Mouse (Mus musculus) CH12F3 (cell line): ENCODE measurements around the gene Fam84a.

Source experiments
- in situ Hi-C: fragments of 300-500 bp; cut with MboI; formaldehyde crosslinking; loops from 2 replicates; pipeline ENCODE4 v1.14.3; 2020; ENCODE audit warnings: low sequenced_read_pairs

The Fam84a gene

GRCm38 (mm10) chr12:14151921-14152320, at the start of gene Fam84a:
Gene Fam84a, minus strand, starts transcription at chr12:14152054.
- in situ Hi-C loops, result no loop called here

- in situ Hi-C loops, result no loop called here
Measured at GRCm38 (mm10) chr12:14195479-14195878, 43.6 kb upstream of the Fam84a start.

- in situ Hi-C loops, result no loop called here
Measured at GRCm38 (mm10) chr12:14186689-14187195, 34.9 kb upstream of the Fam84a start.

GRCm38 (mm10) chr12:14165713-14166112, 13.9 kb upstream of the Fam84a start:
- in situ Hi-C loops, result no loop called here

- in situ Hi-C loops, result no loop called here
Measured at GRCm38 (mm10) chr12:14164936-14165335, 13.1 kb upstream of the Fam84a start.

- in situ Hi-C loops, result no loop called here
Measured at GRCm38 (mm10) chr12:14152426-14152825, 572 bp upstream of the Fam84a start.

GRCm38 (mm10) chr12:14150936-14151631, 770 bp downstream of the Fam84a start:
- in situ Hi-C loops, result no loop called here

- in situ Hi-C loops, result no loop called here
Measured at GRCm38 (mm10) chr12:14150568-14150909, 1.3 kb downstream of the Fam84a start.

- in situ Hi-C loops, result no loop called here
Measured at GRCm38 (mm10) chr12:14149843-14150567, 1.8 kb downstream of the Fam84a start.

GRCm38 (mm10) chr12:14149022-14149842, 2.6 kb downstream of the Fam84a start:
- in situ Hi-C loops, result no loop called here

GRCm38 (mm10) chr12:14137046-14137445, 14.8 kb downstream of the Fam84a start:
- in situ Hi-C loops, result no loop called here

GRCm38 (mm10) chr12:14114730-14115129, 37.1 kb downstream of the Fam84a start:
- in situ Hi-C loops, result no loop called here

- in situ Hi-C loops, result no loop called here
Measured at GRCm38 (mm10) chr12:14096944-14097343, 54.9 kb downstream of the Fam84a start.
